In genomic region chr5:140959160-140959559, GRCm38 (mm10) we compare ENCODE assay signal across 16 mouse cellular contexts. TPM values are rescaled to one million over a fixed set of nuclear protein-coding genes. Genes with fewer than 3 reads are reported as not detected.
DNase-seq lines count a peak whose midpoint lies in the region; ATAC-seq lines count a peak whose summit lies in the region.
"Had no signal": no experiment of that assay in that cellular context is flagged by ENCODE, and none has a peak within 500 bp of the region (broad histone marks: within the 10 kb centered on the region; RNA-seq: fewer than 3 reads in every experiment).

No protein-coding gene starts in this region.

- 70% methylated on average over 6 of the region's 6 CpGs for WGBS in embryonic facial prominence, embryonic 14.5 days
- 81% methylated on average over 6 of the region's 6 CpGs for whole genome bisulfite sequencing in embryonic facial prominence, embryonic 10.5 days
- WGBS in forebrain, embryonic 12.5 days, result 75% methylated on average over 6 of the region's 6 CpGs

- H3K36me3 ChIP-seq in embryonic facial prominence, embryonic 14.5 days (ENCODE audit: control insufficient read depth, insufficient read depth, low read length), result no peaks in the 10 kb centered on the region
- no peaks in the 10 kb centered on the region for H3K36me3 ChIP-seq in embryonic facial prominence, embryonic 10.5 days (replicated peaks)
- H3K36me3 ChIP-seq in forebrain, embryonic 12.5 days (replicated peaks), result no peaks in the 10 kb centered on the region
- H3K36me3 ChIP-seq: embryonic facial prominence, embryonic 12.5 days; intestine, embryonic 15.5 days; midbrain, embryonic 12.5 days; stomach, embryonic 15.5 days had no signal

- H3K4me3 ChIP-seq in embryonic facial prominence, embryonic 14.5 days (ENCODE audit: low read depth, low read length), result no peak overlapping the region
- H3K4me3 ChIP-seq in embryonic facial prominence, embryonic 10.5 days, result no peak overlapping the region
- no peak overlapping the region for H3K4me3 ChIP-seq in forebrain, embryonic 12.5 days (replicated peaks)
- H3K4me3 ChIP-seq: embryonic facial prominence, embryonic 12.5 days; intestine, embryonic 15.5 days; midbrain, embryonic 12.5 days; stomach, embryonic 15.5 days had no signal

- no peak overlapping the region for H3K27ac ChIP-seq in embryonic facial prominence, embryonic 14.5 days (replicated peaks; ENCODE audit: low read depth, low read length)
- H3K27ac ChIP-seq in embryonic facial prominence, embryonic 10.5 days (replicated peaks), result no peak overlapping the region
- no peak overlapping the region for H3K27ac ChIP-seq in forebrain, embryonic 12.5 days
- H3K27ac ChIP-seq: embryonic facial prominence, embryonic 12.5 days; intestine, embryonic 15.5 days; midbrain, embryonic 12.5 days; stomach, embryonic 15.5 days had no signal

- ATAC-seq in embryonic facial prominence, embryonic 14.5 days (ENCODE audit: low read depth), result no peak
- ATAC-seq in forebrain, embryonic 12.5 days (ENCODE audit: low FRiP score), result no peak
- ATAC-seq: forebrain, embryonic 14.5 days; intestine, embryonic 15.5 days; lung, postnatal 0 days had no signal

- no peaks in the 10 kb centered on the region for H3K9me3 ChIP-seq in embryonic facial prominence, embryonic 14.5 days (ENCODE audit: control insufficient read depth, low read length)
- no peaks in the 10 kb centered on the region for H3K9me3 ChIP-seq in embryonic facial prominence, embryonic 10.5 days
- no peaks in the 10 kb centered on the region for H3K9me3 ChIP-seq in forebrain, embryonic 12.5 days
- H3K9me3 ChIP-seq: embryonic facial prominence, embryonic 12.5 days; intestine, embryonic 15.5 days; midbrain, embryonic 12.5 days; stomach, embryonic 15.5 days had no signal

- no peak overlapping the region for H3K4me2 ChIP-seq in embryonic facial prominence, embryonic 14.5 days (ENCODE audit: low read depth, low read length)
- H3K4me2 ChIP-seq in forebrain, embryonic 12.5 days, result no peak overlapping the region
- H3K4me2 ChIP-seq: embryonic facial prominence, embryonic 12.5 days; intestine, embryonic 15.5 days; midbrain, embryonic 12.5 days; stomach, embryonic 15.5 days had no signal

- H3K27me3 ChIP-seq in embryonic facial prominence, embryonic 14.5 days (replicated peaks; ENCODE audit: control insufficient read depth, insufficient read depth, low read length), result no peaks in the 10 kb centered on the region
- no peaks in the 10 kb centered on the region for H3K27me3 ChIP-seq in embryonic facial prominence, embryonic 10.5 days (replicated peaks; ENCODE audit: low read depth, poor library complexity, severe bottlenecking)
- H3K27me3 ChIP-seq in forebrain, embryonic 12.5 days, result no peaks in the 10 kb centered on the region
- H3K27me3 ChIP-seq: embryonic facial prominence, embryonic 12.5 days; intestine, embryonic 15.5 days; midbrain, embryonic 12.5 days; stomach, embryonic 15.5 days had no signal

- H3K9ac ChIP-seq in embryonic facial prominence, embryonic 14.5 days (ENCODE audit: low read depth, low read length), result no peak overlapping the region
- no peak overlapping the region for H3K9ac ChIP-seq in forebrain, embryonic 12.5 days
- H3K9ac ChIP-seq: embryonic facial prominence, embryonic 12.5 days; intestine, embryonic 15.5 days; midbrain, embryonic 12.5 days; stomach, embryonic 15.5 days had no signal

- H3K4me1 ChIP-seq in embryonic facial prominence, embryonic 14.5 days (ENCODE audit: control insufficient read depth, insufficient read depth, low read length), result no peaks in the 10 kb centered on the region
- H3K4me1 ChIP-seq in embryonic facial prominence, embryonic 10.5 days, result no peaks in the 10 kb centered on the region
- H3K4me1 ChIP-seq in forebrain, embryonic 12.5 days, result no peaks in the 10 kb centered on the region; the same call in 1 of the 2 replicates
- H3K4me1 ChIP-seq: embryonic facial prominence, embryonic 12.5 days; midbrain, embryonic 12.5 days; stomach, embryonic 15.5 days had no signal

- DNase-seq in embryonic facial prominence, embryonic 14.5 days (ENCODE audit: low spot score), result peak; percentile 17
- DNase-seq in embryonic facial prominence, embryonic 10.5 days (ENCODE audit: low spot score), result no peak
- DNase-seq in left cerebral cortex, adult 18-20 months (ENCODE audit: low spot score in 2 of 2), result peak; percentile 61 to 68
- no peak for DNase-seq in left cerebral cortex, adult 11 months (ENCODE audit: low spot score)
- DNase-seq in kidney, adult 9 months, result peak; percentile 65
- DNase-seq in right cerebral cortex, adult 2 months (ENCODE audit: low spot score in 2 of 2), result peak; percentile 63 to 75
- no peak for DNase-seq in B cell, adult 2 months
- DNase-seq: heart, postnatal 36 days; retina, postnatal 1 day had no signal

RNA-seq across cellular contexts. Expression of gene Card11, which starts 41.2 kb away (rescaled TPM):
- 0.10 and 0.45 TPM in 2 replicates for polyA plus RNA-seq in embryonic facial prominence, embryonic 14.5 days (2014; fragmentation: Nextera tagmentation; extraction: Ambion mirVana)
- polyA plus RNA-seq in embryonic facial prominence, embryonic 10.5 days (2016; fragmentation: Nextera tagmentation; extraction: Ambion mirVana), result 0.04 and 0.09 TPM in 2 replicates
- total RNA-seq in left cerebral cortex, adult 18-20 months (2021), result under 1 TPM in 1 of 2 experiments, not detected in 1; 0.37 TPM
- polyA plus RNA-seq in forebrain, embryonic 12.5 days (2016; fragmentation: Nextera tagmentation; extraction: Ambion mirVana), result 0.04 TPM in 1 of 2 replicates, not detected in the other
- polyA plus RNA-seq: forebrain, embryonic 14.5 days had no signal

Comparison
In these comparisons a context has a peak if more than half of its experiments do, and no peak if none do; other contexts are left out.
1. DNase-seq: peak in embryonic facial prominence, embryonic 14.5 days (single experiment), left cerebral cortex, adult 18-20 months (2 of 2), kidney, adult 9 months (single experiment) and right cerebral cortex, adult 2 months (2 of 2); none in embryonic facial prominence, embryonic 10.5 days (single experiment), left cerebral cortex, adult 11 months (single experiment) and B cell, adult 2 months (0 of 2).